Mouse (Mus musculus) kidney, embryonic 16.5 days (tissue): ENCODE results near the gene Vpreb2. TPM values are rescaled to one million over a fixed set of nuclear protein-coding genes. Genes with fewer than 3 reads are reported as not detected.
"Not testable (repeated sequence)": the region's sequence is repeated elsewhere in the genome, so short reads cannot be mapped to it uniquely, and the experiment has no call there.

Source experiments
- ATAC-seq: fragments of 200-750 bp; cut with Nextera tagmentation; 2 replicates; pipeline ENCODE4 v1.8.0; 2017; ENCODE audit warnings: moderate TSS enrichment; ENCODE audit not compliant: low FRiP score, low TSS enrichment
- H3K27ac ChIP-seq: fragments of 300-500 bp; sonication (generic); 2 replicates; pipeline ENCODE4 v1.5.1; 2014; ENCODE audit warnings: low read length
- H3K27me3 ChIP-seq: fragments of 300-500 bp; sonication (generic); 2 replicates; pipeline ENCODE4 v1.6.1; 2014; ENCODE audit warnings: low read length, control low read depth, mixed read lengths; ENCODE audit not compliant: insufficient read depth
- H3K36me3 ChIP-seq: fragments of 300-500 bp; sonication (generic); 2 replicates; pipeline ENCODE4 v1.6.1; 2014; ENCODE audit warnings: low read length, control low read depth, mixed read lengths; ENCODE audit not compliant: insufficient read depth
- H3K4me1 ChIP-seq: fragments of 300-500 bp; sonication (generic); 2 replicates; pipeline ENCODE4 v1.6.1; 2014; ENCODE audit warnings: low read length, control low read depth, mixed read lengths; ENCODE audit not compliant: insufficient read depth
- H3K4me2 ChIP-seq: fragments of 300-500 bp; sonication (generic); replicated peaks from 2 replicates; pipeline ENCODE4 v1.6.1; 2014; ENCODE audit warnings: low read depth, low read length
- H3K4me3 ChIP-seq: fragments of 300-500 bp; sonication (generic); 2 replicates; pipeline ENCODE4 v1.5.1; 2014; ENCODE audit warnings: mild to moderate bottlenecking, low read length
- H3K9ac ChIP-seq: fragments of 300-500 bp; sonication (generic); replicated peaks from 2 replicates; pipeline ENCODE4 v1.6.1; 2014; ENCODE audit warnings: low read length
- H3K9me3 ChIP-seq: fragments of 300-500 bp; sonication (generic); 2 replicates; pipeline ENCODE4 v1.6.1; 2016; ENCODE audit warnings: low read length, control low read depth
- WGBS: fragments of 180-500 bp; shearing (Covaris S2); extraction: QIAGEN DNeasy Blood & Tissue Kit; methylation state at CpG from one replicate; pipeline ENCODE4 v1.1.7; 2014; 5-methylcytosine and 5-hydroxymethylcytosine counted together
- polyA plus RNA-seq: library from polyadenylated mRNA; unstranded; fragments of >200 nt; fragmentation: Nextera tagmentation; extraction: Ambion mirVana; gene quantifications from 2 replicates; pipeline ENCODE4 v1.2.1, GENCODE M21; 2015

Gene Vpreb2
- polyA plus RNA-seq, 1 experiment from 2014 or later = not detected

DNA sequence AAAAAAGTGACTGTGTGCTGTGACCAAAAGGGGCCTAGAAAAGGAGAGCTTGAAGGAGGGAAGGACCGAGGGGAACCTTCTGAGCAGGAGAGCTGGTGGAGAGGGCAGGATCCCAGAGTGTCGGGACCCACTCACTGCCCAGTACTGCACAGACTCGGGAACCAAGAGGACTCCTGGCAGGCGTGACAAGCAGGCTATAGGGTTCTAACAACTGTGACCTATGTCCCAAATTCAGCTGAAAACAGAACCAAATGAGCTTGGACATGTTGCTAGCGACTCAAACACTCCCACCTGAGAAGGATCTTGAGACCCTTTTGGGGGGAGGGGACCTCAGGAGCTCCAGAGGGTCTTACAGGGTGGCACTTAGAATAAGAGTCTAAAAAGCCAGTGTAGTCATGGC is 4.8 kb downstream of the Vpreb2 start:
- Histone ChIP-seq H3K9me3 (peaks cover 8% of the 10 kb centered on the region), H3K9ac (no peak overlapping the region), H3K27ac (no peak overlapping the region), H3K4me1 (no peaks in the 10 kb centered on the region), H3K27me3 (no peaks in the 10 kb centered on the region), H3K36me3 (no peaks in the 10 kb centered on the region), H3K4me3 (no peak overlapping the region), H3K4me2 (no peak overlapping the region)
- no peak for ATAC-seq
- 60% methylated on average over 5 of the region's 5 CpGs for WGBS

DNA sequence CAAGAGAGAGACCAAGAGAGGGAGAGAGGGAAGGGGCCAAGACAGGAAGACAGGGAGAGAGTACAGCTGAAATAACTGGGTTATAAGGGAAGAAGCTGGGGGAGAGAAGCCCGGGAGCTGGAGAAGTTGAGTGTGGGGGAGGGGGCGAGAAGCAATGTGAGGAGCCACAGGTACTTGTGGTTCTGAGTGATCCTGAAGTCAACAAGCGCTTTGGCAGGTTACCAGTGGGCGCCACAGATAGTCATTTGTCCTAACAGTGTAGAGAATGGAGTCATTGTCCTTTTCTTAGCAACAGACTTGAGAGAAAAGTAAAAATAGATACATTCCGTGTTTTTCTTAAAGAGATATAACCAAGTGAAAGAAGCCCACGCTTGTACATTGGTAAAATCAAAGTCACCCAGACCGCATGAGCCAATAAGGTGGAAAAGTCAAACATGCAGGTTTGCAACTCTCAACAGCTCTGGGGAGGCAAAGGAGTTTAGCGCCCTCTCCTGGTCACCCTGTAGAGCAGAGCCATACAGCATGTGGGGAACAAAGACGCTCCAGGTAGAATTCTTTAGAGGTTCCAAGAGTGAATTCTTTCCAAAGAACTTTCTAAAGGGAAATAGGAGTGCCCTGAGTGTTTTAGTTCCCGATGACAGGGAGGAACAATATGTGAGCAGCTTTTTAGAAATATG is 6.4 kb downstream of the Vpreb2 start:
- no peak overlapping the region for H3K4me2 ChIP-seq
- H3K9ac ChIP-seq = no peak overlapping the region
- ATAC-seq = no peak
- H3K9me3 ChIP-seq = peaks cover 17% of the 10 kb centered on the region
- 59% methylated on average over 10 of the region's 10 CpGs for WGBS
- no peak overlapping the region for H3K27ac ChIP-seq
- H3K4me3 ChIP-seq = no peak overlapping the region
- H3K4me1 ChIP-seq = no peaks in the 10 kb centered on the region
- H3K27me3 ChIP-seq = no peaks in the 10 kb centered on the region
- no peaks in the 10 kb centered on the region for H3K36me3 ChIP-seq

DNA sequence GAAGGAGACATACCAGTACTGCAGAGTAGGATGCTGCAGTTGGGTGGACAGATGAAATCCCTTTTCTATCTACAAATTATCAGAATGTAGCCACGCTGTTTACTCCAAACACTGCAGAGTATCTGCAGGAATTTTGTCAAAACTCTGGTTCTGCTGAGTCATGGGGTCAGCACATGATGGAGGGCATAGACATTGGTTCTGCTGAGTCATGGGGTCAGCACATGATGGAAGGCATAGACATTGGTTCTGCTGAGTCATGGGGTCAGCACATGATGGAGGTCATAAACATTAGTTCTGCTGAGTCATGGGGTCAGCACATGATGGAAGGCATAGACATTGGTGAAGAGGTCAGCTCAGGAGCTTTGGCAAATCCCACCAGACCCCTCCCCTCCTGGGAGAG is 7.5 kb downstream of the Vpreb2 start:
- Histone ChIP-seq H3K4me2 (no peak overlapping the region), H3K9me3 (peaks cover 26% of the 10 kb centered on the region), H3K9ac (no peak overlapping the region), H3K4me3 (no peak overlapping the region), H3K27ac (no peak overlapping the region), H3K27me3 (no peaks in the 10 kb centered on the region), H3K4me1 (no peaks in the 10 kb centered on the region), H3K36me3 (no peaks in the 10 kb centered on the region)
- 84% methylated on average over 1 of the region's 1 CpGs for WGBS
- no peak for ATAC-seq

DNA sequence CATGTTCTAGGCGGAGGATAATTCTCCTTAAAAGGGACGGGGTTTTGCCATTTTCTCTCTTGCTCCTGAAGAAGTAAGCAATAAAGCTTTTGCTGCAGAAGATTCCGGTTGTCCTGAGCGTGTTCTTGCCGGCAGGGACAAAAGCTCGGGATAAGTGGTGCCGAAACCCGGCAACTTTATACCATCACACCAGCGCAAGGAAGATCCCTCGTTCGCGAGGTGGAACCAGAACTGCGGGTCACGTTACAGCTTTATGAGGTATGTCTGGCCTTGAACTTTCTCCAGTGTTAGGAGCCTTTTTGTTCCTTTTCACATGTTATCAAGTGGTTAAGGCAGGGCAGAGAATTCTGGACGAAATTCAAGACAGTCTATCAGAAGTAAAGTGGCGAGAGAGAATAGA is 12.1 kb downstream of the Vpreb2 start:
- WGBS = 95% methylated on average over 16 of the region's 16 CpGs
- not testable (repeated sequence) for H3K36me3 ChIP-seq, H3K27ac ChIP-seq, H3K4me3 ChIP-seq, H3K27me3 ChIP-seq, ATAC-seq, H3K9ac ChIP-seq, H3K4me2 ChIP-seq, H3K4me1 ChIP-seq
- peaks cover 29% of the 10 kb centered on the region for H3K9me3 ChIP-seq

DNA sequence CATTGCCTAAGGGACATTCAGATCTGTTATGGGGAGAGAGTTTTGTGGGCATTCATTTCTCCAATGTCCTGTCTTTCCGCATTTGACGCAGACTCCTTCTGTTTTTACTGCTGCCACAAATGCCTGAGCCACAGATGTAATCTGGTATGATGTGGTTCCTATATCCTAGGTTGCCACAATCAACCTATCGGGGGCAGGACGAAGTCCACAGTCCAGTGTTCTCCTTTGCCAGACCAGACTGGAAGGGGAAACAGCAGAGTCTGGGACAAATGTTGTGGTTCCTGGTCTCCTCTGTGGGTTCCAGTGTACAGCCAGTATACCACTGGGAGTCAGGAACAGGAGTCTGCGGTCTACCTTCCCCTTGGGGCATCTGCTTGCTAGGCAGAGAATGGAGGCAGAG is 19.4 kb downstream of the Vpreb2 start:
- Histone ChIP-seq H3K4me2 (no peak overlapping the region), H3K36me3 (no peaks in the 10 kb centered on the region), H3K9ac (no peak overlapping the region), H3K27ac (no peak overlapping the region), H3K27me3 (no peaks in the 10 kb centered on the region), H3K4me1 (no peaks in the 10 kb centered on the region), H3K4me3 (no peak overlapping the region), H3K9me3 (no peaks in the 10 kb centered on the region)
- 91% methylated on average over 5 of the region's 5 CpGs for WGBS
- no peak for ATAC-seq

DNA sequence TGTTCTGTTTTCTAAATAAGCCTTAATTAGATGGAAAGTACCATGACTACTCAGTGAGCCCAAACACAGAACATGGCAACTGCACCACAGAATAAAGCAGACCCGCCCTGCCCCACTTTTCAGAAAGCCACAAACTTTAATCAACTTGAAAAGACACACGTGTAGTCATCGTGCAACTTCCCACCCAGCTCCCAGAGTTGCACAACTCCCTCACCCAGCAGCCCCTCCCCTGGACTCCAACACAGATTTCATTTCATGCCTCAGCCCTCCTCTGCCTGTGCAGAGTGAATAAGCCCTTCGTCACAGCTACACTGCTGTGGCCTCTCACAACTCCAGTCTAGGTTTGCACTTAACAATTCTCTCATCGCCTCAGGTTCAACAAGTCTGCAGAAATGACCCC is 24.4 kb downstream of the Vpreb2 start:
- Histone ChIP-seq H3K27ac (no peak overlapping the region), H3K4me1 (no peaks in the 10 kb centered on the region), H3K9ac (no peak overlapping the region), H3K9me3 (no peaks in the 10 kb centered on the region), H3K36me3 (no peaks in the 10 kb centered on the region), H3K4me3 (no peak overlapping the region), H3K4me2 (no peak overlapping the region), H3K27me3 (no peaks in the 10 kb centered on the region)
- ATAC-seq = no peak
- 76% methylated on average over 5 of the region's 5 CpGs for WGBS

DNA sequence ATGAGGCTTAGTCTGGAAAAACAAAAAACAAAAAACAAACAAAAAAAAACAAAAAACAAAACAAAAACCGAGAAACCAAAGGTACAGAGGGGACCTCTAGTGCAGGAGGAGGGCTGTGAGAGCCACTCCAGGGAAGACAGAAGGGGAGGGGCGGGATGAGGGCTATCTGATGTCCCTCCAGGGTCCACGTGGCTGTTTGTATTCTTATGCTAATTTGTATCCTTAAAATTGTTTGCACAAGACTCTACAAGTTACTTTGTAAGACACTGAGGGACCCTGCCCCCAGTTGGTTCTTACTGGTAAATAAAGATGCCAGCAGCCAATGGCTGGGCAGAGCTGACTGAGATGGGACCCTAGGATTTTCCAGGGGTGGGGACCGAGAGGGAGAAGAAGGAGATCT is 26.9 kb downstream of the Vpreb2 start:
- Histone ChIP-seq H3K9me3 (no peaks in the 10 kb centered on the region), H3K27ac (no peak overlapping the region), H3K4me2 (no peak overlapping the region), H3K27me3 (no peaks in the 10 kb centered on the region), H3K9ac (no peak overlapping the region), H3K4me1 (no peaks in the 10 kb centered on the region), H3K4me3 (no peak overlapping the region), H3K36me3 (no peaks in the 10 kb centered on the region)
- no peak for ATAC-seq
- 53% methylated on average over 4 of the region's 4 CpGs for WGBS

DNA sequence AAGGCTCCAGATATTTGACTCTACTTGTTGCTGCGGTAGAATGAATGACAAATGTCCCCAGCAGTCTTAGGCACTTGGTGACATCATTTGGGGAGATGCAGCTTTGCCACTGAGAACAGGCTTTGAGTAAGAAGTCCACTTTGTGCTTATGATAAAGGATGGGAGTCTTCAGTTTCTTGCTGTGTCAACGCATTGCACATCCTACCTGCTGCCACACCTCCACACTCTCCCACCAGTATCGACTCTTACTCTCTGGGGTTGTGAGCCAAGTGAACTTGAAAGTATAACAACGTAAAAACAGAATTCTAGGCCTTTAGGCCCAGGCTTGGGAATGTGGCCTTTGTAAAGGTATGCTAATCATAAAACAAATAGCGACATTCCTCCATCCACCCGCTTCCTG is 30.9 kb downstream of the Vpreb2 start:
- Histone ChIP-seq H3K4me1 (no peaks in the 10 kb centered on the region), H3K27ac (no peak overlapping the region), H3K9me3 (no peaks in the 10 kb centered on the region), H3K9ac (no peak overlapping the region), H3K4me3 (no peak overlapping the region), H3K36me3 (no peaks in the 10 kb centered on the region), H3K4me2 (no peak overlapping the region), H3K27me3 (no peaks in the 10 kb centered on the region)
- ATAC-seq = no peak
- 76% methylated on average over 6 of the region's 6 CpGs for WGBS

DNA sequence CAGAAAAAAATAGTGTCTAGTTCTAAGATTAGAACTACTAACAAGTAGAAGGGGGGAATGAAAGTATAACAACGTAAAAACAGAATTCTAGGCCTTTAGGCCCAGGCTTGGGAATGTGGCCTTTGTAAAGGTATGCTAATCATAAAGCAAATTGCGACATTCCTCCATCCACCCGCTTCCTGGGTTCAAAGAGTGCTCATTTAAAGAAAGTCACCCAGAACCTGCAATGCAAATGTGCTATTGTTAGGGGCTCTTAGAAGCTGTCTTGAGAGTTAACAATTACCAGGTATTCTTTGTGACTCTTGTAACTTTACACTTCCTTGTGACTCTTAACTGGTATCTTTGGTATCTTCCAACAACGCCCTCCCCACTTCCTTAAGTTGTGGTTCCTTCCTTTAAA is 36.3 kb downstream of the Vpreb2 start:
- not testable (repeated sequence) for H3K27me3 ChIP-seq, ATAC-seq, H3K27ac ChIP-seq, H3K9ac ChIP-seq, H3K4me1 ChIP-seq, H3K36me3 ChIP-seq, H3K9me3 ChIP-seq, H3K4me3 ChIP-seq, H3K4me2 ChIP-seq
- WGBS = 61% methylated on average over 4 of the region's 4 CpGs

DNA sequence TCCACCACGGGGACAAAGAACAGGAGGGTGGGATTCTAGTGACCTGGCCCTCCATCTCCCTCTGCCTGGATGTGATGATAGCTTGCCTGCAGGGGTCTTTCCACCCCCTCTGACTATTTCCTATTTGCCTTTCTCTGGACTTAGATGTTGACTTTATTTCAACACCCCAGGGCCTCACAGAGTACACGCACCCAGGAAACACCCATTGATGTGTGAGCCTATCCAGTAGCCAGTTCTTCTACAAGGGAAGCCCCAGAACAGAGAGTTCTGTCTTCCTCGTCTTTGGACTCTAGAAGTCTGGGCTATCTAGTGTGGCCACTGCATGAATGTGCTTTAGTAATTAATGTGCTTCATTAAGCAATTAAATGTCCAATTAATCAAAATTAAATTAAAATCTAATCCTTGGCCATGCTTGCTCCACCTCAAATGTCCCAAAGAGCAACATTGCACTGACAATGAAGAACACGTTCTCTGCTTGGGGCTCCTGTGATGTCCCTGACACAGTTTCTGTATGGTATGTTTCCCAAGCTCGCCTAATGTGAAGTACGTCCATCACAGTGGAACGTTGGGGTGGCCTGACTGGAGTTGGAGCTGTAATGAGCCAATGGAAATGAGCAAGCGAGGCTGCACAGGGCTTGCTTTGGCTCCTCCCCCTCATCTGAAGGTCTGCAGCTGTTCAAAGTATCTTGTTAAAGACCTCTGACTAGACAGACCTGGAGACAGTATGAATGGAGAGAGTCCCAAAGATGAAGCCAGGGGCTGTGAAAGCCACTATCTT is 42.7 kb downstream of the Vpreb2 start:
- no peaks in the 10 kb centered on the region for H3K9me3 ChIP-seq
- no peak for ATAC-seq
- no peaks in the 10 kb centered on the region for H3K27me3 ChIP-seq
- H3K4me2 ChIP-seq = no peak overlapping the region
- no peaks in the 10 kb centered on the region for H3K36me3 ChIP-seq
- WGBS = 56% methylated on average over 8 of the region's 8 CpGs
- no peak overlapping the region for H3K9ac ChIP-seq
- no peak overlapping the region for H3K27ac ChIP-seq
- no peaks in the 10 kb centered on the region for H3K4me1 ChIP-seq
- no peak overlapping the region for H3K4me3 ChIP-seq
